Mouse (Mus musculus) midbrain, embryonic 14.5 days (tissue): ENCODE data around the gene H2-T22. TPM values are rescaled to one million over a fixed set of nuclear protein-coding genes. Genes with fewer than 3 reads are reported as not detected.
A peak's percentile ranks its signal among the peaks of the same experiment; 100 is the strongest.
"Not testable (repeated sequence)": the region's sequence is repeated elsewhere in the genome, so short reads cannot be mapped to it uniquely, and the experiment has no call there.

Source experiments
- ATAC-seq: fragments of 200-750 bp; cut with Nextera tagmentation; 2 replicates; pipeline ENCODE4 v1.8.0; 2017; ENCODE audit warnings: moderate number of reproducible peaks, moderate library complexity; ENCODE audit not compliant: low FRiP score, low TSS enrichment
- DNase-seq: peaks from one replicate; pipeline ENCODE4 v3.0.0-alpha.2; 2015
- H3K27ac ChIP-seq: fragments of 300-500 bp; sonication (generic); replicated peaks from 2 replicates; pipeline ENCODE4 v1.5.1; 2014; ENCODE audit warnings: mild to moderate bottlenecking, low read depth, low read length, moderate library complexity
- H3K27me3 ChIP-seq: fragments of 300-500 bp; sonication (generic); 2 replicates; pipeline ENCODE4 v1.6.1; 2014; ENCODE audit warnings: low read length, control low read depth, mixed read lengths; ENCODE audit not compliant: control insufficient read depth, insufficient read depth
- H3K36me3 ChIP-seq: fragments of 300-500 bp; sonication (generic); 2 replicates; pipeline ENCODE4 v1.6.1; 2014; ENCODE audit warnings: low read length, control low read depth; ENCODE audit not compliant: control insufficient read depth, insufficient read depth
- H3K4me1 ChIP-seq: fragments of 300-500 bp; sonication (generic); 2 replicates; pipeline ENCODE4 v1.6.1; 2014; ENCODE audit warnings: mild to moderate bottlenecking, antibody characterized with exemption, low read length, control low read depth; ENCODE audit not compliant: control insufficient read depth, insufficient read depth
- H3K4me2 ChIP-seq: fragments of 300-500 bp; sonication (generic); 2 replicates; pipeline ENCODE4 v1.6.1; 2014; ENCODE audit warnings: mild to moderate bottlenecking, low read length, moderate library complexity
- H3K4me3 ChIP-seq: fragments of 300-500 bp; sonication (generic); replicated peaks from 2 replicates; pipeline ENCODE4 v1.5.1; 2014; ENCODE audit warnings: low read depth, low read length
- H3K9ac ChIP-seq: fragments of 300-500 bp; sonication (generic); replicated peaks from 2 replicates; pipeline ENCODE4 v1.6.1; 2014; ENCODE audit warnings: mild to moderate bottlenecking, low read length, moderate library complexity
- H3K9me3 ChIP-seq: fragments of 300-500 bp; sonication (generic); 2 replicates; pipeline ENCODE4 v1.6.1; 2016; ENCODE audit warnings: low read length, control low read depth, mixed read lengths; ENCODE audit not compliant: control insufficient read depth
- WGBS: fragments of 180-500 bp; shearing (Covaris S2); extraction: QIAGEN DNeasy Blood & Tissue Kit; methylation state at CpG from one replicate; pipeline ENCODE4 v1.1.7; 2014; 5-methylcytosine and 5-hydroxymethylcytosine counted together
- polyA plus RNA-seq: library from polyadenylated mRNA; unstranded; fragments of >200 nt; fragmentation: Nextera tagmentation; extraction: Ambion mirVana; gene quantifications from 2 replicates; pipeline ENCODE4 v1.2.1, GENCODE M21; 2014

The H2-T22 gene
- polyA plus RNA-seq, 1 experiment from 2014 or later, result 7.5 TPM

GRCm38 (mm10) chr17:36031583-36032331 is 10.8 kb downstream of the H2-T22 start:
- H3K9me3 ChIP-seq, H3K27me3 ChIP-seq, H3K36me3 ChIP-seq, H3K27ac ChIP-seq, H3K4me1 ChIP-seq: not testable (repeated sequence)
- H3K9ac ChIP-seq, result peak overlapping the region; percentile 49; the same call in 1 of the 2 replicates
- peak overlapping the region; percentile 42 for H3K4me3 ChIP-seq
- H3K4me2 ChIP-seq, result peak overlapping the region; percentile 73
- under 1% methylated on average over 40 of the region's 40 CpGs for WGBS
- DNase-seq (peak; percentile 59), ATAC-seq (peak; percentile 62)

GRCm38 (mm10) chr17:36030703-36031582 is 11.6 kb downstream of the H2-T22 start:
- DNase-seq, result peak; percentile 18

GRCm38 (mm10) chr17:36030046-36030702 is 12.4 kb downstream of the H2-T22 start:
- not testable (repeated sequence) for DNase-seq, ATAC-seq, H3K36me3 ChIP-seq, H3K4me3 ChIP-seq, H3K4me2 ChIP-seq, H3K9me3 ChIP-seq, H3K27me3 ChIP-seq, H3K9ac ChIP-seq, H3K4me1 ChIP-seq, H3K27ac ChIP-seq
- 75% methylated on average over 2 of the region's 4 CpGs for WGBS

More at GRCm38 (mm10) chr17:36030703-36031582, 11.6 kb downstream of the H2-T22 start:
- not testable (repeated sequence) for H3K9ac ChIP-seq, H3K27ac ChIP-seq, H3K4me1 ChIP-seq, ATAC-seq, H3K36me3 ChIP-seq, H3K27me3 ChIP-seq, H3K9me3 ChIP-seq
- H3K4me3 ChIP-seq, result peak overlapping the region; percentile 42; the same call in 1 of the 2 replicates
- WGBS, result 33% methylated on average over 8 of the region's 8 CpGs
- H3K4me2 ChIP-seq, result peak overlapping the region; percentile 73

GRCm38 (mm10) chr17:36028879-36029619 is 13.5 kb downstream of the H2-T22 start:
- H3K9me3 ChIP-seq, result no peaks in the 10 kb centered on the region
- no peaks in the 10 kb centered on the region for H3K27me3 ChIP-seq
- H3K36me3 ChIP-seq, result no peaks in the 10 kb centered on the region
- H3K4me2 ChIP-seq, result no peak overlapping the region
- 54% methylated on average over 7 of the region's 7 CpGs for WGBS
- H3K9ac ChIP-seq, result no peak overlapping the region
- H3K4me3 ChIP-seq, result no peak overlapping the region
- no peak for ATAC-seq
- no peak overlapping the region for H3K27ac ChIP-seq
- peaks cover 9% of the 10 kb centered on the region; the same call in 1 of the 2 replicates for H3K4me1 ChIP-seq
- DNase-seq, result no peak

- WGBS, result 94% methylated on average over 4 of the region's 4 CpGs
- Histone ChIP-seq H3K36me3 (no peaks in the 10 kb centered on the region), H3K27me3 (no peaks in the 10 kb centered on the region), H3K9ac (no peak overlapping the region), H3K4me1 (peaks cover 9% of the 10 kb centered on the region; the same call in 1 of the 2 replicates), H3K27ac (no peak overlapping the region), H3K9me3 (no peaks in the 10 kb centered on the region), H3K4me3 (no peak overlapping the region), H3K4me2 (no peak overlapping the region)
- ATAC-seq (no peak), DNase-seq (no peak)
Measured at GRCm38 (mm10) chr17:36027663-36028062, 14.9 kb downstream of the H2-T22 start.

GRCm38 (mm10) chr17:36025901-36026300 is 16.6 kb downstream of the H2-T22 start:
- ATAC-seq, result no peak
- Histone ChIP-seq H3K4me2 (no peak overlapping the region), H3K27ac (no peak overlapping the region), H3K27me3 (no peaks in the 10 kb centered on the region), H3K4me1 (0 out of 2 replicates have a peak, but pooled peaks cover 4% of the 10 kb centered on the region), H3K36me3 (no peaks in the 10 kb centered on the region), H3K9me3 (no peaks in the 10 kb centered on the region), H3K9ac (no peak overlapping the region), H3K4me3 (no peak overlapping the region)
- DNase-seq, result no peak
- WGBS, result 83% methylated on average over 4 of the region's 4 CpGs

- H3K9me3 ChIP-seq, result no peaks in the 10 kb centered on the region
- 0 out of 2 replicates have a peak, but pooled peaks cover 4% of the 10 kb centered on the region for H3K4me1 ChIP-seq
- H3K27ac ChIP-seq, result no peak overlapping the region
- H3K4me3 ChIP-seq, result no peak overlapping the region
- no peaks in the 10 kb centered on the region for H3K27me3 ChIP-seq
- WGBS, result 53% methylated on average over 5 of the region's 5 CpGs
- H3K9ac ChIP-seq, result no peak overlapping the region
- ATAC-seq (no peak), DNase-seq (no peak)
- no peak overlapping the region for H3K4me2 ChIP-seq
- no peaks in the 10 kb centered on the region for H3K36me3 ChIP-seq
Measured at GRCm38 (mm10) chr17:36025197-36025596, 17.4 kb downstream of the H2-T22 start.
